Mouse (Mus musculus): ENCODE data around the gene Kcnq1. TPM values are rescaled to one million over a fixed set of nuclear protein-coding genes. Genes with fewer than 3 reads are reported as not detected.

The Kcnq1 gene
- polyA plus RNA-seq, 1 experiment from 2014 or later: 17.8 TPM

- no peak for DNase-seq (ENCODE audit: low spot score)
- Histone ChIP-seq H3K27ac (replicated peaks) (no peak overlapping the region), H3K27me3 (ENCODE audit: control insufficient read depth, insufficient read depth, low read length) (no peaks in the 10 kb centered on the region), H3K4me3 (ENCODE audit: low read depth, low read length) (no peak overlapping the region), H3K4me2 (replicated peaks; ENCODE audit: low read depth) (no peak overlapping the region), H3K4me1 (replicated peaks; ENCODE audit: control insufficient read depth, insufficient read depth) (no peaks in the 10 kb centered on the region; the same call in 1 of the 2 replicates), H3K9ac (ENCODE audit: low read length) (no peak overlapping the region), H3K9me3 (ENCODE audit: control insufficient read depth, low read length) (no peaks in the 10 kb centered on the region), H3K36me3 (ENCODE audit: control insufficient read depth, insufficient read depth, low read length) (no peaks in the 10 kb centered on the region)
- WGBS: 51% methylated on average over 16 of the region's 16 CpGs
- no peak for ATAC-seq (ENCODE audit: low FRiP score, low TSS enrichment)
- TF ChIP-seq EP300 (optimal IDR thresholded peaks at IDR 0.05): no peak
- no peak for TF ChIP-seq CTCF (IDR thresholded peaks at IDR 0.05; ENCODE audit: low read depth)
Observed at GRCm38 (mm10) chr7:143375945-143376344, 269.8 kb downstream of the Kcnq1 start.

GRCm38 (mm10) chr7:143380466-143381073, 274.4 kb downstream of the Kcnq1 start:
- Histone ChIP-seq H3K27ac (replicated peaks) (no peak overlapping the region), H3K4me2 (replicated peaks; ENCODE audit: low read depth) (no peak overlapping the region), H3K9me3 (ENCODE audit: control insufficient read depth, low read length) (no peaks in the 10 kb centered on the region), H3K9ac (ENCODE audit: low read length) (no peak overlapping the region), H3K27me3 (ENCODE audit: control insufficient read depth, insufficient read depth, low read length) (no peaks in the 10 kb centered on the region), H3K4me1 (replicated peaks; ENCODE audit: control insufficient read depth, insufficient read depth) (no peaks in the 10 kb centered on the region; the same call in 1 of the 2 replicates), H3K36me3 (ENCODE audit: control insufficient read depth, insufficient read depth, low read length) (no peaks in the 10 kb centered on the region), H3K4me3 (ENCODE audit: low read depth, low read length) (no peak overlapping the region)
- no peak for ATAC-seq (ENCODE audit: low FRiP score, low TSS enrichment)
- 75% methylated on average over 20 of the region's 20 CpGs for WGBS
- no peak for TF ChIP-seq EP300 (optimal IDR thresholded peaks at IDR 0.05)
- TF ChIP-seq CTCF (IDR thresholded peaks at IDR 0.05; ENCODE audit: low read depth): no peak
- DNase-seq (ENCODE audit: low spot score): no peak

GRCm38 (mm10) chr7:143386632-143387031, 280.5 kb downstream of the Kcnq1 start:
- DNase-seq (ENCODE audit: low spot score): no peak
- Histone ChIP-seq H3K27me3 (ENCODE audit: control insufficient read depth, insufficient read depth, low read length) (no peaks in the 10 kb centered on the region), H3K9ac (ENCODE audit: low read length) (no peak overlapping the region), H3K27ac (replicated peaks) (no peak overlapping the region), H3K9me3 (ENCODE audit: control insufficient read depth, low read length) (no peaks in the 10 kb centered on the region), H3K36me3 (ENCODE audit: control insufficient read depth, insufficient read depth, low read length) (no peaks in the 10 kb centered on the region), H3K4me2 (replicated peaks; ENCODE audit: low read depth) (no peak overlapping the region), H3K4me3 (ENCODE audit: low read depth, low read length) (no peak overlapping the region), H3K4me1 (replicated peaks; ENCODE audit: control insufficient read depth, insufficient read depth) (peaks cover 6% of the 10 kb centered on the region; the same call in 1 of the 2 replicates)
- ATAC-seq (ENCODE audit: low FRiP score, low TSS enrichment): no peak
- 45% methylated on average over 1 of the region's 1 CpGs for WGBS
- TF ChIP-seq CTCF (IDR thresholded peaks at IDR 0.05; ENCODE audit: low read depth) (no peak), EP300 (optimal IDR thresholded peaks at IDR 0.05) (no peak)

GRCm38 (mm10) chr7:143388783-143389695, 282.9 kb downstream of the Kcnq1 start:
- peaks cover 6% of the 10 kb centered on the region; the same call in 1 of the 2 replicates for H3K4me1 ChIP-seq (replicated peaks; ENCODE audit: control insufficient read depth, insufficient read depth)
- 28% methylated on average over 27 of the region's 27 CpGs for WGBS
- no peaks in the 10 kb centered on the region for H3K27me3 ChIP-seq (ENCODE audit: control insufficient read depth, insufficient read depth, low read length)
- H3K4me2 ChIP-seq (replicated peaks; ENCODE audit: low read depth): peak overlapping the region; percentile 18; the same call in 1 of the 2 replicates
- DNase-seq (ENCODE audit: low spot score) (peak; percentile 72), ATAC-seq (ENCODE audit: low FRiP score, low TSS enrichment) (peak; percentile 89)
- no peaks in the 10 kb centered on the region for H3K36me3 ChIP-seq (ENCODE audit: control insufficient read depth, insufficient read depth, low read length)
- H3K9me3 ChIP-seq (ENCODE audit: control insufficient read depth, low read length): no peaks in the 10 kb centered on the region
- H3K4me3 ChIP-seq (ENCODE audit: low read depth, low read length): no peak overlapping the region
- H3K9ac ChIP-seq (ENCODE audit: low read length): no peak overlapping the region
- no peak for TF ChIP-seq CTCF (IDR thresholded peaks at IDR 0.05; ENCODE audit: low read depth)
- no peak for TF ChIP-seq EP300 (optimal IDR thresholded peaks at IDR 0.05)
- H3K27ac ChIP-seq (replicated peaks): peak overlapping the region; percentile 59

GRCm38 (mm10) chr7:143389860-143390259, 283.7 kb downstream of the Kcnq1 start:
- H3K36me3 ChIP-seq (ENCODE audit: control insufficient read depth, insufficient read depth, low read length): no peaks in the 10 kb centered on the region
- H3K4me2 ChIP-seq (replicated peaks; ENCODE audit: low read depth): no peak overlapping the region
- H3K27ac ChIP-seq (replicated peaks): peak overlapping the region; percentile 59

More at GRCm38 (mm10) chr7:143389860-143390259, 283.7 kb downstream of the Kcnq1 start:
- Histone ChIP-seq H3K9ac (ENCODE audit: low read length) (no peak overlapping the region), H3K9me3 (ENCODE audit: control insufficient read depth, low read length) (no peaks in the 10 kb centered on the region), H3K4me3 (ENCODE audit: low read depth, low read length) (no peak overlapping the region), H3K27me3 (ENCODE audit: control insufficient read depth, insufficient read depth, low read length) (no peaks in the 10 kb centered on the region), H3K4me1 (replicated peaks; ENCODE audit: control insufficient read depth, insufficient read depth) (peaks cover 6% of the 10 kb centered on the region; the same call in 1 of the 2 replicates)
- ATAC-seq (ENCODE audit: low FRiP score, low TSS enrichment) (no peak), DNase-seq (ENCODE audit: low spot score) (no peak)
- TF ChIP-seq CTCF (IDR thresholded peaks at IDR 0.05; ENCODE audit: low read depth): no peak
- TF ChIP-seq EP300 (optimal IDR thresholded peaks at IDR 0.05): no peak
- WGBS: 33% methylated on average over 2 of the region's 2 CpGs
